ENCODE assay signal across 20 mouse cellular contexts in genomic region chr4:154699236-154699635, GRCm38 (mm10). TPM values are rescaled to one million over a fixed set of nuclear protein-coding genes. Genes with fewer than 3 reads are reported as not detected.
DNase-seq lines count a peak whose midpoint lies in the region; ATAC-seq lines count a peak whose summit lies in the region.
"Had no signal": no experiment of that assay in that cellular context is flagged by ENCODE, and none has a peak within 500 bp of the region (broad histone marks: within the 10 kb centered on the region; RNA-seq: fewer than 3 reads in every experiment).

No protein-coding gene starts in this region.

- WGBS in stomach, embryonic 16.5 days, result 57% methylated on average over 8 of the region's 8 CpGs
- 88% methylated on average over 8 of the region's 8 CpGs for WGBS in hindbrain, embryonic 12.5 days
- 91% methylated on average over 8 of the region's 8 CpGs for WGBS in midbrain, embryonic 10.5 days

- no peak overlapping the region for H3K4me3 ChIP-seq in stomach, embryonic 16.5 days (replicated peaks; ENCODE audit: low read length)
- no peak overlapping the region for H3K4me3 ChIP-seq in hindbrain, embryonic 12.5 days
- H3K4me3 ChIP-seq in midbrain, embryonic 10.5 days, result no peak overlapping the region
- H3K4me3 ChIP-seq: forebrain, embryonic 15.5 days; intestine, embryonic 15.5 days; liver, embryonic 15.5 days; neural tube, embryonic 15.5 days had no signal

- no peaks in the 10 kb centered on the region for H3K36me3 ChIP-seq in stomach, embryonic 16.5 days (ENCODE audit: control insufficient read depth, insufficient read depth, low read length)
- H3K36me3 ChIP-seq in hindbrain, embryonic 12.5 days, result no peaks in the 10 kb centered on the region
- no peaks in the 10 kb centered on the region for H3K36me3 ChIP-seq in midbrain, embryonic 10.5 days
- H3K36me3 ChIP-seq: forebrain, embryonic 15.5 days; intestine, embryonic 15.5 days; liver, embryonic 15.5 days; neural tube, embryonic 15.5 days had no signal

- no peaks in the 10 kb centered on the region for H3K9me3 ChIP-seq in stomach, embryonic 16.5 days (replicated peaks; ENCODE audit: control insufficient read depth, low read length)
- no peaks in the 10 kb centered on the region for H3K9me3 ChIP-seq in hindbrain, embryonic 12.5 days (replicated peaks)
- no peaks in the 10 kb centered on the region for H3K9me3 ChIP-seq in midbrain, embryonic 10.5 days (replicated peaks)
- H3K9me3 ChIP-seq: forebrain, embryonic 15.5 days; intestine, embryonic 15.5 days; liver, embryonic 15.5 days; neural tube, embryonic 15.5 days had no signal

- peak; percentile 84 for DNase-seq in heart, adult 11 months
- DNase-seq in heart, postnatal 4 days, result no peak
- DNase-seq in right cerebral cortex, adult 18-20 months, result peak; percentile 25
- DNase-seq in right cerebral cortex, postnatal 10 days (ENCODE audit: low spot score in 2 of 2), result no peak
- DNase-seq in midbrain, embryonic 10.5 days (ENCODE audit: low spot score), result no peak
- DNase-seq: gastrocnemius, postnatal 14 days; kidney, postnatal 10 days; thymus, adult 18-20 months had no signal

- no peak overlapping the region for H3K9ac ChIP-seq in stomach, embryonic 16.5 days (ENCODE audit: low read length)
- H3K9ac ChIP-seq in hindbrain, embryonic 12.5 days, result no peak overlapping the region
- H3K9ac ChIP-seq: forebrain, embryonic 15.5 days; intestine, embryonic 15.5 days; liver, embryonic 15.5 days; neural tube, embryonic 15.5 days had no signal

- no peak overlapping the region for H3K27ac ChIP-seq in stomach, embryonic 16.5 days (ENCODE audit: low read length)
- H3K27ac ChIP-seq in hindbrain, embryonic 12.5 days, result no peak overlapping the region
- H3K27ac ChIP-seq in midbrain, embryonic 10.5 days (replicated peaks), result no peak overlapping the region
- H3K27ac ChIP-seq: forebrain, embryonic 15.5 days; intestine, embryonic 15.5 days; liver, embryonic 15.5 days; neural tube, embryonic 15.5 days had no signal

- H3K4me1 ChIP-seq in stomach, embryonic 16.5 days (ENCODE audit: control insufficient read depth, insufficient read depth, low read length), result no peaks in the 10 kb centered on the region
- peaks cover 21% of the 10 kb centered on the region for H3K4me1 ChIP-seq in hindbrain, embryonic 12.5 days
- peaks cover 10% of the 10 kb centered on the region for H3K4me1 ChIP-seq in midbrain, embryonic 10.5 days
- H3K4me1 ChIP-seq: intestine, embryonic 15.5 days; liver, embryonic 15.5 days had no signal

- ATAC-seq in common myeloid progenitor, adult 5-6 weeks (replicated peaks; ENCODE audit: low read depth, poor library complexity, severe bottlenecking), result peak; percentile 91
- peak; percentile 56; the same call in 1 of the 2 replicates for ATAC-seq in stomach, embryonic 16.5 days (ENCODE audit: insufficient read depth, low FRiP score)
- ATAC-seq in hindbrain, embryonic 12.5 days (ENCODE audit: low FRiP score), result no peak
- ATAC-seq: forebrain, embryonic 15.5 days; intestine, embryonic 15.5 days had no signal

- no peak overlapping the region for H3K4me2 ChIP-seq in stomach, embryonic 16.5 days (ENCODE audit: low read depth, low read length)
- H3K4me2 ChIP-seq in hindbrain, embryonic 12.5 days (replicated peaks), result no peak overlapping the region
- H3K4me2 ChIP-seq: forebrain, embryonic 15.5 days; intestine, embryonic 15.5 days; liver, embryonic 15.5 days; neural tube, embryonic 15.5 days had no signal

- H3K27me3 ChIP-seq in stomach, embryonic 16.5 days (ENCODE audit: control insufficient read depth, insufficient read depth, low read length), result no peaks in the 10 kb centered on the region
- no peaks in the 10 kb centered on the region for H3K27me3 ChIP-seq in hindbrain, embryonic 12.5 days
- 0 out of 2 replicates have a peak, but pooled peaks cover 4% of the 10 kb centered on the region for H3K27me3 ChIP-seq in midbrain, embryonic 10.5 days (ENCODE audit: low read depth, poor library complexity, severe bottlenecking)
- H3K27me3 ChIP-seq: forebrain, embryonic 15.5 days; intestine, embryonic 15.5 days had no signal

RNA-seq across cellular contexts. Expression of gene Actrt2, which starts 31.6 kb away (rescaled TPM):
- total RNA-seq in heart, postnatal 4 days (2021), result not detected
- not detected in 2 replicates for total RNA-seq in common myeloid progenitor, adult 5-6 weeks (2017)
- polyA plus RNA-seq in stomach, embryonic 16.5 days (2015; fragmentation: Nextera tagmentation; extraction: Ambion mirVana), result not detected in 2 replicates
- not detected in 2 replicates for polyA plus RNA-seq in hindbrain, embryonic 12.5 days (2016; fragmentation: Nextera tagmentation; extraction: Ambion mirVana)
- not detected in 2 replicates for polyA plus RNA-seq in midbrain, embryonic 10.5 days (2016; fragmentation: Nextera tagmentation; extraction: Ambion mirVana)
- total RNA-seq: gastrocnemius, postnatal 14 days; layer of hippocampus, postnatal 10 days; monocyte, adult 5-6 weeks had no signal
- polyA plus RNA-seq: C2C12; embryonic facial prominence, embryonic 11.5 days; forebrain, embryonic 15.5 days; heart, embryonic 16.5 days; intestine, embryonic 15.5 days; liver, embryonic 15.5 days; neural tube, embryonic 15.5 days had no signal

Comparison
In these comparisons a context has a peak if more than half of its experiments do, and no peak if none do; other contexts are left out.
1. DNase-seq: peak in heart, adult 11 months (single experiment) and right cerebral cortex, adult 18-20 months (single experiment); none in heart, postnatal 4 days (single experiment), right cerebral cortex, postnatal 10 days (0 of 2) and midbrain, embryonic 10.5 days (single experiment).